Mouse (Mus musculus) liver, postnatal 0 days (tissue): Measurements from ENCODE around the gene Kif24.

Experiments
- CTCF ChIP-seq: sonication (generic); IDR thresholded peaks from 2 replicates; pipeline ENCODE4 v1.5.1; 2016; ENCODE audit warnings: antibody characterized with exemption, low read depth
- EP300 ChIP-seq: IDR thresholded peaks from 2 replicates; pipeline ENCODE4 v1.6.1; 2016; ENCODE audit warnings: antibody characterized with exemption, low read depth, mild to moderate bottlenecking

DNA sequence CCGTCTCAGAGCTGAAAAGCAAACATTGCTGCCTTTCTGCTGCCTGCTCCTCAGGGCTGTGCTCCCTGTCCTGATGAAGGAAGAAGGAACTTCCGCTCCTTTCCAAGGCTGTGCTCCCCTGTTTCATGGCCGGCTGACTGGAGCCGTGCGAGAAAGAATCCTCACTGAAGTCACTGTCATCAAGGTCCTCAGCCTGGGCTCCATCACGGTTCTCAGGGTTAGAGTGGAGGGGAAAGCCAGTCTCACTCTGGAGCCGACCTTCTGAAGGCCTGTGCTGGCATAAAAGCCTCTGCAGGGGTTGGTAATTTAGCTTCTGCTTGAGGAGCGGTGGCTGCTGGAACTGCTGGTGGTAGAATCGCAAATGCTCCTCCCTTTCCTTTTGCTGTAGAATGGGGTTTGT is 70.0 kb downstream of the Kif24 start:
- no peak for TF ChIP-seq EP300
- no peak for TF ChIP-seq CTCF
